Mouse (Mus musculus): ENCODE measurements around the gene 1700020A23Rik. TPM values are rescaled to one million over a fixed set of nuclear protein-coding genes. Genes with fewer than 3 reads are reported as not detected.

1700020A23Rik gene
- polyA plus RNA-seq, 1 experiment from 2014 or later = 0.25 TPM

DNA sequence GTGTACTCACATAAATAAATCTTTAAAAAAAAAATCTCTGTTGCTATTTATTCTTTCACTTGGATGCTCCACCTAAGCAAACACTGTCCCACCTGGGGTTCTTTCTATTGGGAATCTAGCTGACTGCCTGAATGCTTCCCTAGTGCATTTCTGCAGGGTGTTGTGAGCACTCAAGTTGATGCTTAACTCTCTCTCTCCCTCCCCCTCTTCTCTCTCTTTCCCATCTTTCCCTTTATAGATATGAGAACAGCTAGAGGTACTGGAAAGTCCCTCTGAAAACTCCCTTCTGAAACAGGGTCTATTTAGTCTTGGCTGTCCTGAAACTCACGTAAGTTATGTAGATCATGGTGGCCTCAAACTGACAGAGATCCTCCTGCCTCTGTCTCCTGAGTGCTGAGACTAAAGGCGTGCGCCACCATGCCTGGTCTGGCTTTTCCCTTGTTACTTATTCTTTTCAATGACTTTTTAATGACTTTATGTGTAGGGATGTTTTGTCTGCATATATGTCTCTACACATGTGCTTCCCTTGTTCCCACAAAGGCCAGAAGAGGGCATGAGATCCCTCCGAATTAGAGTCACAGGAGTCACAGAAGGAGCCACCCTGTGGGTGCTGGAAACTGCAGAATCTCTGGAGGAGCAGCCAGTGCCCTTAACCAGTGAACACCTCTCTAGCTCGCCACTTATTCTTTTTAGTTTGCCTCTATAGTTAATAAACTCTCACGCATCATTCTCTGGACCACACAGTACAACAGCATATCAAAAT, 9.2 kb downstream of the 1700020A23Rik start:
- Histone ChIP-seq H3K9me3 (replicated peaks) (no peaks in the 10 kb centered on the region), H3K27me3 (no peaks in the 10 kb centered on the region), H3K9ac (no peak overlapping the region), H3K4me3 (no peak overlapping the region), H3K36me3 (ENCODE audit: poor library complexity, severe bottlenecking) (peaks cover 6% of the 10 kb centered on the region; the same call in 1 of the 2 replicates), H3K4me1 (peaks cover 5% of the 10 kb centered on the region; the same call in 1 of the 2 replicates), H3K27ac (no peak overlapping the region), H3K4me2 (no peak overlapping the region)
- ATAC-seq = no peak
- 68% methylated on average over 6 of the region's 6 CpGs for WGBS

DNA sequence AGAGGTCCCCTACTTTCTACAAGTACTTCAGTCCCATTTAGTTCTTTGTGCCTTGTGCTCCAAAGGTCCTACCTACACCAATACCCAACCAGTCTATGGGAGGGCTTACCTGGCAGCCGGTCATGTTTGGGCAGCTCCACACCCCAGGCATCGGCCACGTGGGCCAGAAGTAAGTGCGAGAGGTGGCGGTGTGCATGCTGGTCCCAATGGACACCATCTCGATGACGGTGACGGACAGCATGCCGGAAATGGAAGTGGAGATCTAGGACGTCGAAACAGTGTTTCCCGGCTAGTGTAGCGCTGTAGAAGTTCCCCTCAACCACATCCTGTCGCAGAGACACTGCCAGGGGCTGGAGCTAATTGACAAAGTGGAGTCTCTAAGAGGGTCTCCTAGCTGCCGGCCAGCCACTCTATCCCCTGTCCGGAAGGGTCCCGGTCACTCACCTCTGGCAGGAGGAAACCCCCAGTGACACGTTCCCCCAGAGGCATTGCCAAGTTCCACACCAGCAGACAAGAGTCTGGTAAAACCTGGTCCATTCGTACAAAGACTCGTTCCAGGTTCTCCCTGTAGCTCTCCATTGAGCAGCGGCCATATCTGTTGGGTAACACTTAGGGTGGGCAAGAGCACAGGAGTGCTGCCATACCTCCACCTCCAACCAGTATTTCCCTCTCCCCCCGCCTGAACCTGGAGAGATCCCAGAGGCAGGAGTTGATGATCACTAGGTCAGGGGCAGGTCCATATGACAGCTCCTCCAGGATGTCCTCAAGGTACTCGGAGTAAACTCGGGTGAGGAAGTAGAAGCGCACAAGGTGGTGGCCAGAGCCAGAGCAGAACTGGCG, 16.9 kb downstream of the 1700020A23Rik start:
- Histone ChIP-seq H3K36me3 (ENCODE audit: poor library complexity, severe bottlenecking) (peaks cover 9% of the 10 kb centered on the region; the same call in 1 of the 2 replicates), H3K27ac (no peak overlapping the region), H3K9ac (no peak overlapping the region), H3K4me2 (no peak overlapping the region), H3K27me3 (no peaks in the 10 kb centered on the region), H3K9me3 (replicated peaks) (no peaks in the 10 kb centered on the region), H3K4me1 (peaks cover 40% of the 10 kb centered on the region), H3K4me3 (no peak overlapping the region)
- WGBS = 95% methylated on average over 26 of the region's 26 CpGs
- no peak for ATAC-seq

DNA sequence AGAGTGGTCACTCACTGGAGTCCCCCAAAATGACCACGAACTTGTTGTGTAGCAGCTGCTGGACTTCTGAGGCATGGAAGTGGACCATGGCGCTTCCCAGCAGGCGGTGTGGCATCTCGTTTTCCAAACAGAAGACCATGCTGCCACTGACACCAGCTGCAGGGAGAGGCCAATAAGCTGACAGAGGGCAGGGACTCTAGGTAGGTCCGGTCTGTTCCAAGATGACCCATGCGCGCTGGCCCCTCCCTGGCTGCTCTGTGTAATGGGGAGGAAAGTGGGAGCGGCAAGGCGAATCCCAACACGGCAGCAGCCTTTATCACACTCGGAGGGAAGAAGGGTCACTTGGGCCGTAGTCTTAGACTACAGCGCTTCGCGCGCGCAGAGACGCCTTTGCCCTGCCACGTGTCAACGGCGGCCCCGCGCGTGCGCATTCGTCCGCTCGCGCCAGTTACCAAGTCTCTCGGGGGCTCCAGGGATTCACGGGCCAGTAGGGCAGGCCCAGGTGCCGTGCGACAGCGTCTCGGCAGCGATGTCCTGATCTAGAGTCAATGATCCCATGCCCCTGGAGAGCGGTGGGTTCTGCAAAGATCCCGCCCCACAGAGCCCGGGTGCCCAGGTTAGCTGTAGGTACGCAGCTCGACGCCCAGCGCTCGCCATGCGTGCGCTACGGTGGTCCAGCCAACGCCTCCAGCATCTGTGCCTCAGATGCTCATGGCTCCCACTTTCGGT, 18.5 kb downstream of the 1700020A23Rik start:
- peak overlapping the region; percentile 88 for H3K9ac ChIP-seq
- WGBS = 17% methylated on average over 49 of the region's 49 CpGs
- peaks cover 7% of the 10 kb centered on the region; the same call in 1 of the 2 replicates for H3K36me3 ChIP-seq (ENCODE audit: poor library complexity, severe bottlenecking)
- peak overlapping the region; percentile 77 for H3K4me3 ChIP-seq
- H3K9me3 ChIP-seq (replicated peaks) = no peaks in the 10 kb centered on the region
- H3K4me1 ChIP-seq = peaks cover 40% of the 10 kb centered on the region
- no peaks in the 10 kb centered on the region for H3K27me3 ChIP-seq
- peak overlapping the region; percentile 89 for H3K27ac ChIP-seq
- H3K4me2 ChIP-seq = peak overlapping the region; percentile 85
- peak; percentile 75 for ATAC-seq

DNA sequence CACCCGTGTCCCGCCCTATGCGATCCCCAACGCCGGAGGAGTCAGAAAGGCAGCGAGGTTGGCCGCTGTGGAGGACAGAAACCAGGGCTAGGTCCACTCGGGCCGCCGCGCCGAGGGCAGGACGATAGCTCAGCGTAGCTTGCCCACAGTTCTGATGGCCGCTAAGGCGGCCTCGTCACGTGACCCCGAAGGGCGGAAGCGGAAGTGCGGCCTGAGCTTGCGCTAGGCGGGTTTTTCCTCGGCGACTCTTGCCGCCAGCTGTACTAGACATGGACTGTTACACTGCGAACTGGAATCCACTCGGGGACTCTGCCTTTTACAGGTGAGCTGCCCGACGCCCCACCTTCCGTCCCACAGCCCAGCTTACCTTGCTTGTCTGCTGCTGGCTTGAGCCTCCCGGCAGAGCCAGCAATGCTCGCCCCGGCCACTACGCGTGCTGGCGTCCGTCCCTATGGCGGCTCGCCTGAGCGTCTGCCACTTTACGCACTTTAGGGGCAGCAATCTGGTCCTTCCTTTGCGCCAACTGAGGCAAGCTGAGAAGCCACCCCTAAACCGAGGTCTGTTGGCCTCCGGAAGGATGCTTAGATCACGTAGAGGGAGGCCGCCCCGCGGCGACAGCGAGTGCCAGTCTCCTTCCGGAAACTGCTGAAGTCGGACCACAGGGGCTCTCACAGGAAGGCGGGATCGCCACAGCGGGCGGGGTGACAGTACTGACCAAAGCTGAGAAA, 19.2 kb downstream of the 1700020A23Rik start, which contains the start of the genes Vps16 and Pced1a:
Gene Vps16 (plus strand): TSS at position 214 of the 728 bp plus-strand sequence.
Gene Pced1a (minus strand): TSS at position 576 of the 728 bp plus-strand sequence.
- peak within 1 kb of the TSS; percentile 89 for H3K27ac ChIP-seq
- H3K4me3 ChIP-seq = peak within 1 kb of the TSS; percentile 77
- H3K9ac ChIP-seq = peak within 1 kb of the TSS; percentile 88
- H3K27me3 ChIP-seq = no peaks in the 10 kb centered on the region
- H3K4me2 ChIP-seq = peak within 1 kb of the TSS; percentile 85
- peaks cover 40% of the 10 kb centered on the region for H3K4me1 ChIP-seq
- peak; percentile 95 for ATAC-seq
- under 1% methylated on average over 58 of the region's 58 CpGs for WGBS
- H3K36me3 ChIP-seq (ENCODE audit: poor library complexity, severe bottlenecking) = 0 out of 2 replicates have a peak, but pooled peaks cover 3% of the 10 kb centered on the region
- no peaks in the 10 kb centered on the region for H3K9me3 ChIP-seq (replicated peaks)

DNA sequence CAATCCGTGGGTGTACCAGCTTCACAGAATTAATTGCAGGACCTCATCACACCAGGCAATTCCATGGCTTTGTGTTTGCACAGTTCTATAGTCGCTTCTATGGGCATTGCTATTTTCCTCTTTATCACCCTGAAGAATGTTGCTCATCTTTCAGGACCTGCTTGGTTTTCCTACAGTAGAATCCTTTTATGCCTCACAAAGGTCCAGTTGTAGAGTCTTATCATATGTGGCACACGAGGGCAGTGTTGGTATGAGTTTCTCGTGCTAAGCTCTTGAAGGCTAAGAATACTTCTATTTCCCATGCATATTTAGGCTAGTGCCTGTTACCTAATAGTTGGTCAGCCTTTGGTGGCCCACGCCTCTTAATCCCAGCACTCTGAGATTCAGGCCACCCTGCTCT, 20.1 kb downstream of the 1700020A23Rik start:
- 41% methylated on average over 5 of the region's 5 CpGs for WGBS
- no peaks in the 10 kb centered on the region for H3K9me3 ChIP-seq (replicated peaks)
- H3K9ac ChIP-seq = peak overlapping the region; percentile 88
- peak overlapping the region; percentile 89; the same call in 1 of the 2 replicates for H3K27ac ChIP-seq
- peak overlapping the region; percentile 77 for H3K4me3 ChIP-seq
- peak overlapping the region; percentile 85 for H3K4me2 ChIP-seq
- no peak for ATAC-seq
- H3K27me3 ChIP-seq = no peaks in the 10 kb centered on the region
- 0 out of 2 replicates have a peak, but pooled peaks cover 5% of the 10 kb centered on the region for H3K36me3 ChIP-seq (ENCODE audit: poor library complexity, severe bottlenecking)
- H3K4me1 ChIP-seq = peaks cover 39% of the 10 kb centered on the region

DNA sequence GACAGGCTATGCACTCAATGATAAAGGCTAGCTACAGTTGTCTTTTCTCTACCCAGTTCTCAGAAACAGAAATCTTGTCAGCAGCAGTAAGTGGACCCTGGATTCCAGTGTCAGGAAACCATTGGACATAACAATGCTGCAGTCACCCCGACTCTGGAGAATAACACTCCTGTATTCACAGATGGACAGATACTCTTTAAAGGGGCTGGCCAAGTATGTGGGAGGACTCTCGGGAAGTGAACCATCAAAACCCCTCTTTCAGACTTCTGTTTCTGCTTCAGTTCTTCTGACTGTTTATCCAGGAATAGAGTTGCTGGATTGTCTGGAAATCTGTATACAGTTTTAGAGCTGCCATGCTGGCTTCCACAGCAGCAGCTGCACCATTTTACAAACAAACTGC, 24.8 kb downstream of the 1700020A23Rik start:
- Histone ChIP-seq H3K36me3 (ENCODE audit: poor library complexity, severe bottlenecking) (peaks cover 10% of the 10 kb centered on the region; the same call in 1 of the 2 replicates), H3K4me2 (no peak overlapping the region), H3K9ac (no peak overlapping the region), H3K27me3 (no peaks in the 10 kb centered on the region), H3K4me1 (peaks cover 15% of the 10 kb centered on the region), H3K9me3 (replicated peaks) (no peaks in the 10 kb centered on the region), H3K27ac (no peak overlapping the region), H3K4me3 (no peak overlapping the region)
- no peak for ATAC-seq
- WGBS = 67% methylated on average over 2 of the region's 2 CpGs

DNA sequence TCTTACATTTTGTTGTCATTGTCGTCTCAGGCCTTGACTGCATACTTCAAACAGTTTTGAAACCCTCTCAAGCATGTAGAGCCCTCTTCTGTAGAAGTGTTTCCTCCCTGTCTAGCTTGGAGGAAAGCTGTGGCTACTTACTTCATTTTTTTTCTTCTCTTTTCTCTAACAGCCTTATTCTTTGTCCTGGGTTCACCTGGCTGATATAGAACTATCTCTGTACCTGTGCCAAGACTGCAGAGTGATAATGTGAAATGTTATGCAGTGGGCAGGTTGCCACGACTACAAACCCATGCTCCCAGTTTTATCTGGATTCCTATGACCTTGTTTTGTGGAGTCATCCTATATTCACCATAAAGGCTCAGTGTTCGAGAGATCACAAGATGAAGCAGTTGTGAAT, 25.4 kb downstream of the 1700020A23Rik start:
- Histone ChIP-seq H3K9me3 (replicated peaks) (no peaks in the 10 kb centered on the region), H3K4me2 (no peak overlapping the region), H3K36me3 (ENCODE audit: poor library complexity, severe bottlenecking) (peaks cover 10% of the 10 kb centered on the region; the same call in 1 of the 2 replicates), H3K27me3 (no peaks in the 10 kb centered on the region), H3K9ac (no peak overlapping the region), H3K4me3 (no peak overlapping the region), H3K27ac (no peak overlapping the region), H3K4me1 (peaks cover 8% of the 10 kb centered on the region; the same call in 1 of the 2 replicates)
- no peak for ATAC-seq
- 86% methylated on average over 3 of the region's 3 CpGs for WGBS

DNA sequence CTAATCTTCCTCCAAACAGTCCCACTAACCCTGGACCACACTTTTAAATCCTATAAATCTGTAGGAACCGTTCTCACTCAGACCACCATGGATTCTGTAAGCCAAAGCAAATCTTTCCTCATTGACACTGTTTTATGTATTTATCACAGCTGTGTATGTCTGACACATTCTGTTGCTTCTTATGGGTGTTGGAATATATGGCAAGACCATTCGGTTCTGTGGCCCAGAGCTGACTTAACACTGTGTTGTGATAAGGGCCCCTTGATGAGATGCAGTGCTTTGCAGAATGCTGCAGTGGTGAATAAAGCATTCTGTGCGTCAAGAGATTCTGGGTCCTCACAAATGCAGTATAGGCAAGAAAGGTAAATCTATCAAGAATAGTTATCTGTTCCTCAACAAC, 27.1 kb downstream of the 1700020A23Rik start:
- H3K36me3 ChIP-seq (ENCODE audit: poor library complexity, severe bottlenecking) = peaks cover 10% of the 10 kb centered on the region; the same call in 1 of the 2 replicates
- no peaks in the 10 kb centered on the region for H3K27me3 ChIP-seq
- H3K4me1 ChIP-seq = peaks cover 5% of the 10 kb centered on the region; the same call in 1 of the 2 replicates
- H3K4me3 ChIP-seq = no peak overlapping the region
- no peak overlapping the region for H3K27ac ChIP-seq
- ATAC-seq = no peak; the same call in 1 of the 2 replicates
- WGBS = 85% methylated on average over 3 of the region's 3 CpGs
- H3K4me2 ChIP-seq = no peak overlapping the region
- no peaks in the 10 kb centered on the region for H3K9me3 ChIP-seq (replicated peaks)
- no peak overlapping the region for H3K9ac ChIP-seq

DNA sequence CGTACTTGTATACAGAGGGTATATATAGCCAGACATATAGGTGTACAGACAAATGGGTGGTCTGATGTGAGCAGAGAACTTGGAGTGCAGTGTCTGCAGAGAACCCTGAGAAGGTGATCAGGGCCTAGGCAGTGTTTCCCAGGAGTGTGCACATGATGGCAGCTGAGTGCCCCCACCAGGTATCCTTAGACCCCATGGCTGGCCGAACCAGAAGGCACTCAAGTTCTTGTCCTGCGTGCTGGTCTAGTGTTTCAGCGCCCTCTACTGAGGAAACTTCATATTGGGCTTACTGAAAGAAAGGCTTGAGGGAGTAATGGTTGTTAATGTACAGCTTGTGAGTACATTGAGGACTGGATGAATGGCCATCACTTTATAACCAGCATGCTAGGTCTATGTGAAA, 28.1 kb downstream of the 1700020A23Rik start:
- Histone ChIP-seq H3K4me2 (no peak overlapping the region), H3K27ac (no peak overlapping the region), H3K27me3 (no peaks in the 10 kb centered on the region), H3K4me3 (no peak overlapping the region), H3K36me3 (ENCODE audit: poor library complexity, severe bottlenecking) (peaks cover 16% of the 10 kb centered on the region), H3K4me1 (peaks cover 5% of the 10 kb centered on the region; the same call in 1 of the 2 replicates), H3K9ac (0 out of 2 replicates have a peak overlapping the region, but pooled peaks have one; percentile 0), H3K9me3 (replicated peaks) (no peaks in the 10 kb centered on the region)
- WGBS = 20% methylated on average over 4 of the region's 4 CpGs
- ATAC-seq = no peak

DNA sequence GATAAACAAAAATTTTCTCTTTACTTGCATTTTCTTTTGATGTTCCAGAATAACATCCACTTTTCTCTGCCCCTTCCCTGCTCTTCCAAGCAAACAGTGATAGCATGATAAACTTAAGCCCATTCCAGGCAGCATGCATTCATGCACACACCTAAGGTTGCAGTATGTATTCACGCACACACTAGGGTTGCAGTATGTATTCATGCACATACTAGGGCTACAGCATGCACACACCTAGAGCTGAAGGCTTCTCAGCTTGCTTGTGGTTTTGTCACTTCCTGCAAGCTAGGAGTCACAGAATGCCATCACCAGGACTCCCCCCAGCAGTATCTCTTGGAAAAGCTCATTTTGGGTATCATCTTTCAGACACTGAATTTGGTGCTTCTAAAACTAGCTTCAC, 31.7 kb downstream of the 1700020A23Rik start:
- H3K4me1 ChIP-seq = no peaks in the 10 kb centered on the region
- no peak overlapping the region for H3K4me2 ChIP-seq
- H3K4me3 ChIP-seq = no peak overlapping the region
- 93% methylated on average over 1 of the region's 1 CpGs for WGBS
- no peaks in the 10 kb centered on the region for H3K27me3 ChIP-seq
- H3K27ac ChIP-seq = no peak overlapping the region
- no peaks in the 10 kb centered on the region for H3K9me3 ChIP-seq (replicated peaks)
- ATAC-seq = no peak
- H3K36me3 ChIP-seq (ENCODE audit: poor library complexity, severe bottlenecking) = peaks cover 42% of the 10 kb centered on the region
- H3K9ac ChIP-seq = no peak overlapping the region

DNA sequence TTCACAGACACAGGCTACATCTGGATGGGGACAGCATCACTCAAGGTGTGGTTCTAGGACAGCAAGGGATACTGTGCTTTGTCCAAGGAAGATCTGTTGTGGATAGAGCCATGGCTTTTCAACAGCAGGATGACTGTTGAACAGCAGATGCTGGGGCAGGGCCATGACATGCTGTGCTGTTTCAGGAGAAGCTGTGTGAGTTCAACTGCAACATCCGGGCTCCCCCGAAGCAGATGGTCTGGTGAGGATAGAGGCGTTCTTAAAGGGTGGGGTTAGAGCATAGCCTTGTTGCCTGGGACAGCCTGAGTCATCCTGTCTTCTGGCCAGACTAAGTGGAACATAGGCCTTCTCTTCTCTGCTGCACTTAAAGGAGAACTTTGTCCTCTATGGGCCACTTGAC, 33.8 kb downstream of the 1700020A23Rik start:
- Histone ChIP-seq H3K4me3 (no peak overlapping the region), H3K9me3 (replicated peaks) (no peaks in the 10 kb centered on the region), H3K9ac (no peak overlapping the region), H3K27me3 (no peaks in the 10 kb centered on the region), H3K27ac (no peak overlapping the region), H3K4me2 (no peak overlapping the region), H3K36me3 (ENCODE audit: poor library complexity, severe bottlenecking) (peaks cover 63% of the 10 kb centered on the region), H3K4me1 (no peaks in the 10 kb centered on the region)
- 94% methylated on average over 3 of the region's 3 CpGs for WGBS
- ATAC-seq = no peak
